Mouse (Mus musculus) forebrain, embryonic 16.5 days (tissue): Measurements from ENCODE around the gene Slco2a1. TPM values are rescaled to one million over a fixed set of nuclear protein-coding genes. Genes with fewer than 3 reads are reported as not detected.

Experiments
- ATAC-seq: fragments of 200-750 bp; cut with Nextera tagmentation; 2 replicates; pipeline ENCODE4 v1.8.0; 2017; ENCODE audit warnings: mild to moderate bottlenecking, moderate library complexity
- H3K27ac ChIP-seq: fragments of 300-500 bp; sonication (generic); 2 replicates; pipeline ENCODE4 v1.5.1; 2014; ENCODE audit warnings: low read length, control low read depth
- H3K27me3 ChIP-seq: fragments of 300-500 bp; sonication (generic); replicated peaks from 2 replicates; pipeline ENCODE4 v1.6.1; 2014; ENCODE audit warnings: low read length; ENCODE audit not compliant: control insufficient read depth, insufficient read depth
- H3K36me3 ChIP-seq: fragments of 300-500 bp; sonication (generic); 2 replicates; pipeline ENCODE4 v1.6.1; 2014; ENCODE audit not compliant: control insufficient read depth, insufficient read depth
- H3K4me1 ChIP-seq: fragments of 300-500 bp; sonication (generic); replicated peaks from 2 replicates; pipeline ENCODE4 v1.6.1; 2014; ENCODE audit warnings: low read length; ENCODE audit not compliant: control insufficient read depth, insufficient read depth
- H3K4me2 ChIP-seq: fragments of 300-500 bp; sonication (generic); 2 replicates; pipeline ENCODE4 v1.6.1; 2014; ENCODE audit warnings: mild to moderate bottlenecking, low read length, control low read depth
- H3K4me3 ChIP-seq: fragments of 300-500 bp; sonication (generic); replicated peaks from 2 replicates; pipeline ENCODE4 v1.5.1; 2014; ENCODE audit warnings: mild to moderate bottlenecking, low read length, control low read depth
- H3K9ac ChIP-seq: fragments of 300-500 bp; sonication (generic); replicated peaks from 2 replicates; pipeline ENCODE4 v1.6.1; 2014; ENCODE audit warnings: low read depth, low read length, control low read depth
- H3K9me3 ChIP-seq: fragments of 300-500 bp; sonication (generic); 2 replicates; pipeline ENCODE4 v1.6.1; 2016; ENCODE audit warnings: low read length; ENCODE audit not compliant: control insufficient read depth
- WGBS: fragments of 180-500 bp; shearing (Covaris S2); extraction: QIAGEN DNeasy Blood & Tissue Kit; methylation state at CpG from one replicate; pipeline ENCODE4 v1.1.7; 2014; 5-methylcytosine and 5-hydroxymethylcytosine counted together
- polyA plus RNA-seq: library from polyadenylated mRNA; unstranded; fragments of >200 nt; fragmentation: Nextera tagmentation; extraction: Ambion mirVana; gene quantifications from 2 replicates; pipeline ENCODE4 v1.2.1, GENCODE M21; 2015

Gene Slco2a1
- polyA plus RNA-seq, 1 experiment from 2014 or later, result 3.1 TPM

- H3K4me2 ChIP-seq, result no peak overlapping the region
- H3K27ac ChIP-seq, result no peak overlapping the region
- H3K9ac ChIP-seq, result 0 out of 2 replicates have a peak overlapping the region, but pooled peaks have one; percentile 17
- ATAC-seq, result no peak
- H3K27me3 ChIP-seq, result no peaks in the 10 kb centered on the region
- no peak overlapping the region for H3K4me3 ChIP-seq
- peaks cover 20% of the 10 kb centered on the region for H3K4me1 ChIP-seq
- WGBS, result 56% methylated on average over 9 of the region's 9 CpGs
- H3K36me3 ChIP-seq, result no peaks in the 10 kb centered on the region
- H3K9me3 ChIP-seq, result no peaks in the 10 kb centered on the region
Measured at GRCm38 (mm10) chr9:103134450-103135030, 146.0 kb downstream of the Slco2a1 start.

GRCm38 (mm10) chr9:103139481-103139880, 151.0 kb downstream of the Slco2a1 start:
- no peak overlapping the region for H3K27ac ChIP-seq
- no peaks in the 10 kb centered on the region for H3K27me3 ChIP-seq
- WGBS, result 85% methylated on average over 6 of the region's 6 CpGs
- peaks cover 3% of the 10 kb centered on the region; the same call in 1 of the 2 replicates for H3K36me3 ChIP-seq
- H3K9ac ChIP-seq, result no peak overlapping the region
- no peaks in the 10 kb centered on the region for H3K9me3 ChIP-seq
- H3K4me2 ChIP-seq, result no peak overlapping the region
- ATAC-seq, result no peak
- H3K4me1 ChIP-seq, result peaks cover 3% of the 10 kb centered on the region
- no peak overlapping the region for H3K4me3 ChIP-seq

- Histone ChIP-seq H3K27me3 (no peaks in the 10 kb centered on the region), H3K4me2 (no peak overlapping the region), H3K9me3 (no peaks in the 10 kb centered on the region), H3K36me3 (peaks cover 3% of the 10 kb centered on the region; the same call in 1 of the 2 replicates), H3K4me3 (no peak overlapping the region), H3K9ac (no peak overlapping the region), H3K27ac (no peak overlapping the region), H3K4me1 (peaks cover 8% of the 10 kb centered on the region)
- 90% methylated on average over 6 of the region's 6 CpGs for WGBS
- ATAC-seq, result no peak
Measured at GRCm38 (mm10) chr9:103140384-103140783, 151.9 kb downstream of the Slco2a1 start.

DNA sequence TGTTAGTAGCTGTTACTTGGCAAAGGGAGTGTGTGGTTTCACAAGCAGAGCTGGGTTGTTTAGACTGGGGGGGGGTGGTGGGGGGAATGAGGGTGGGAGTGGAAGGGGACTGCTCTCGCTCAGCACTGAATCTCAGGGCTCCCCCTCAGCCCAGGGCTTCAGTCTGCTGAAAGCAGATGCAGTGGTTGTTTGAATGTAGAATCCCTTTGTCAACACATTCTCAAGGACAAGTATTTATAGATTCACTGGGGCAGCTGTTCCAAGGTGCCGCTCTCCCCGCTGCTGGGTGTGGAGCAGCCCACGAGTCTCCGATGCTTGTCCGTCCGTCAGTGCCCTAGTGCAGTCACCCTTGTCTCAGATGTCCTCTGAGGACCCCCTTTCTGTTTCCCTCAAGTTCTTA, 152.8 kb downstream of the Slco2a1 start:
- no peaks in the 10 kb centered on the region for H3K27me3 ChIP-seq
- H3K9me3 ChIP-seq, result no peaks in the 10 kb centered on the region
- H3K36me3 ChIP-seq, result peaks cover 3% of the 10 kb centered on the region; the same call in 1 of the 2 replicates
- H3K4me2 ChIP-seq, result no peak overlapping the region
- H3K4me1 ChIP-seq, result peaks cover 16% of the 10 kb centered on the region
- no peak overlapping the region for H3K4me3 ChIP-seq
- H3K27ac ChIP-seq, result no peak overlapping the region
- no peak for ATAC-seq
- H3K9ac ChIP-seq, result no peak overlapping the region
- 93% methylated on average over 7 of the region's 7 CpGs for WGBS

DNA sequence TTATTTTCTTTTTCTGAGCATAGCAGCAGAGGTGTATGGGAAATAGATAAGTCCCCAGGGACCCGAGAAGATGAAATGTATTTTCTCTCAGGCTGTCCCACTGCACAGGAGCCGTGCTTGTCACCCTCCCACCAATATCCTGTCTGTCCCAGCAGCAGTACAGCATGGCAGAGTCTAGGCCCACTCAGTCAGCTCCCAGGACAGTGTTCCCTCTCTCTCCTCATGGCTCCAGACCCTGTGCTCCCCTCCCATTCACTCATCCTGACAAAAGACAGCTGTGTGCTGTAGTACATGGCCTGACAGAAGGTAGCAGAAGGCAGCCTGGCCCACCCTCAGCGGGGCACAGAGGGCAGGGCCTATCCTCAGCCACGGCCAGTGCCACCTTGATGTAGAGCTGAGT, 155.4 kb downstream of the Slco2a1 start:
- Histone ChIP-seq H3K4me2 (no peak overlapping the region), H3K9me3 (no peaks in the 10 kb centered on the region), H3K27ac (no peak overlapping the region), H3K4me1 (peaks cover 37% of the 10 kb centered on the region), H3K4me3 (no peak overlapping the region), H3K27me3 (no peaks in the 10 kb centered on the region), H3K9ac (no peak overlapping the region), H3K36me3 (peaks cover 3% of the 10 kb centered on the region; the same call in 1 of the 2 replicates)
- WGBS, result 66% methylated on average over 4 of the region's 4 CpGs
- no peak for ATAC-seq

DNA sequence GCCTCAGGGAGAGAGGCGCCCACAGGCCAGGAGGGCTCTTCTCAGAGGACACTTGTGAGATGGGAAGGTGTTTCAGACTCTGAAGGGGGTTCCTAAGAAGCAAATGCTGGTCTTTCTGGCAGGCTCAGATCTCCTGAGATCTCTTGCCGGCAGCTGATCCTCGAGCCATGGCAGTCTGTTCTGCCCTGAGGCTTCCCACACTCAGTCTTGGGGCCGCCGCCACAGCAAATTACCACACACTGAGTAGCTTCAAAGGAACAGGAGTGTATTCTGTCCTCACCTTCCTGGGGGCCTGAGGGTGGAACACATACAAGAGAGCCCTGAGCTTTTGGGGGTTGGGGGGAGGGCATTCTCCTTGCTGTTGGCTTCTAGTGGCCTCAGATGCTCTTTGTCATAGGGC, 156.8 kb downstream of the Slco2a1 start:
- no peak overlapping the region for H3K4me3 ChIP-seq
- no peak for ATAC-seq
- H3K9me3 ChIP-seq, result no peaks in the 10 kb centered on the region
- 49% methylated on average over 5 of the region's 5 CpGs for WGBS
- H3K36me3 ChIP-seq, result peaks cover 3% of the 10 kb centered on the region; the same call in 1 of the 2 replicates
- no peak overlapping the region for H3K27ac ChIP-seq
- H3K27me3 ChIP-seq, result no peaks in the 10 kb centered on the region
- H3K4me2 ChIP-seq, result no peak overlapping the region
- H3K9ac ChIP-seq, result no peak overlapping the region; the same call in 1 of the 2 replicates
- H3K4me1 ChIP-seq, result peaks cover 37% of the 10 kb centered on the region

Other genes starting within 250 kb of the Slco2a1 start
- gene Ryk, start 153.8 kb upstream of the Slco2a1 start, polyA plus RNA-seq, result 14.1 TPM in 2 replicates
- 63.6 and 77.9 TPM in 2 replicates for gene Rab6b, start 123.1 kb downstream of the Slco2a1 start, polyA plus RNA-seq
- 52.5 and 55.9 TPM in 2 replicates for gene Srprb, start 213.4 kb downstream of the Slco2a1 start, polyA plus RNA-seq
- gene Gm20425, start 241.6 kb downstream of the Slco2a1 start, polyA plus RNA-seq, result 2.0 TPM in 1 of 2 replicates, not detected in the other
- 29.6 and 31.3 TPM in 2 replicates for gene Trf, start 241.7 kb downstream of the Slco2a1 start, polyA plus RNA-seq